Mouse (Mus musculus): ENCODE measurements around the gene Fbl. TPM values are rescaled to one million over a fixed set of nuclear protein-coding genes. Genes with fewer than 3 reads are reported as not detected.
"Not testable (repeated sequence)": the region's sequence is repeated elsewhere in the genome, so short reads cannot be mapped to it uniquely, and the experiment has no call there.

Gene Fbl
- polyA plus RNA-seq, 1 experiment from 2014 or later = 114 TPM

DNA sequence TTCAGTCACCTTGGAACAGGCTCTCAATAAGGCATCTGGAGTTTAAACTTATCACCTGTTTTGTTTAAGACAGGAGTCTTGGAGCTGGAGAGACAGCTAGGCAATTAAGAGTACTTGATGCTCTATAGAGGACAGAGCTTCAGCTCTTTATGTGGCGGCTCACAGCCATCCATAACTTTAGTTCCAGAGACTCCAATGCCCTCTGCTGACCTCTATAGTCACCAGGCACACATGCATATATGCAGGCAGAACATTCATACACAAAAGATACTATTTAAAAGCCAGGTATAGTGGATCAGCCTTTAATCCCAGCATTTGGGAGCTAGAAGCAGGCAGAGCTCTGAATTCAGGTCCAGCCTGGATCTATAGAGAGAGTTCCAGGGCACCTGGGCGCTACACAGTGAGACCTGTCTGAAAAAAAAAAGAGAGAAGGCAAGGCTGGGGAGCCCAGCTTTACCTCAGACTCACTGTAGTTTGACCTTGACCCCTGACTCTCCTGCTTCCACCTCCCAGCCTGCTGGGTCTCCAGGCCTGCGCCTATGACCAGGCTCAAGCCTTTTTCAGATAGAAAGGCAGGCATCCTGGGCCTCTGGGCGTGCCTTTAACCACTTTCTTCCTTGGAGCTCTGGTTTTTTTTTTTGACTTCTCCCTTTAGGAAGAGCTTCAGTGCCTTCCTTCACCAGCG is 26.0 kb downstream of the Fbl start:
- no peaks in the 10 kb centered on the region for H3K9me3 ChIP-seq (replicated peaks)
- 87% methylated on average over 5 of the region's 5 CpGs for WGBS
- no peaks in the 10 kb centered on the region for H3K4me1 ChIP-seq
- H3K4me2 ChIP-seq (replicated peaks) = no peak overlapping the region
- H3K4me3 ChIP-seq (replicated peaks) = no peak overlapping the region
- no peak for ATAC-seq (ENCODE audit: insufficient number of reproducible peaks, low FRiP score, low TSS enrichment, low read depth)
- no peak overlapping the region for H3K9ac ChIP-seq
- H3K27ac ChIP-seq (replicated peaks) = no peak overlapping the region
- no peaks in the 10 kb centered on the region for H3K27me3 ChIP-seq
- H3K36me3 ChIP-seq = peaks cover 55% of the 10 kb centered on the region

DNA sequence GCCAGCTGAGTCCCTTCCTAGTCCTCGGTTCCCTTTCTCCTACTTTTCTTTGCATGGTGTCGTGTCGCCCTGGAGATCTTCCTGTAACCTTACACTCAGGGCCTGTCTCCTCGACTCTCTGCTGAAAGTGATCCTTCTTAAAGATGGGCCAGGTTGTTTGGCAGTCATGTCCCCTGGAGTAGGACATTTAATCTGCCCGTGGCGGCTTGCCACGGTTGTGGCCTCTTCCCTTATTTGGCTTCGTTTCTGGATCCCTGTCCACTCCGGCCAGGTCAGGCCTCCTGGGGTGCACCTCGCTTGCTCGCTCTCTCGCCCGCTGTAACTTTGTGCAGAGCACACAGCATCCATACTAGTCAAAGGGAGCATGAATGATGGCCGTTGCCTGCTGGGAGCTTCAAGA is 27.0 kb downstream of the Fbl start:
- Histone ChIP-seq H3K4me1 (no peaks in the 10 kb centered on the region), H3K9ac (no peak overlapping the region), H3K4me2 (replicated peaks) (no peak overlapping the region), H3K27me3 (no peaks in the 10 kb centered on the region), H3K9me3 (replicated peaks) (no peaks in the 10 kb centered on the region), H3K27ac (replicated peaks) (no peak overlapping the region), H3K36me3 (peaks cover 46% of the 10 kb centered on the region), H3K4me3 (replicated peaks) (no peak overlapping the region)
- ATAC-seq (ENCODE audit: insufficient number of reproducible peaks, low FRiP score, low TSS enrichment, low read depth) = no peak
- 69% methylated on average over 14 of the region's 14 CpGs for WGBS

DNA sequence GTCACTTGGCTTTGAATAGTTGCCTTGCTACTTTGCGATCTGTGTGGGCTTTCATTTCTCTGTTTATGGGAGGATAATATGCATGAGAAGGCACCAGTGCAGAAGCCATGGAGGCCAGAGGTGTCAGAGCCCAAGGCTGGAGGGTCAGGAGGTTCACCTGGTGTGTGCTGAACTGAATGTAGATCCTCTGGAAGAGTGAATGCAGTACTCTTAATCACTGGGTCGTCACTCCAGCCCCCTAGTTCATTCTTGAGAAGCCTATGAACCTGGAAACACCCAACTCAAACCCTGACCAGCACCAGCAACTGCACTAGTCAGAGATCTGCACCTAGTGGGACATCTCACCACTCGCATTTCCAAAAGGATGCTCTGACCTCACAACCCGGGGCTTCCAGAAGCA is 29.5 kb downstream of the Fbl start:
- H3K9me3 ChIP-seq (replicated peaks) = no peaks in the 10 kb centered on the region
- no peaks in the 10 kb centered on the region for H3K4me1 ChIP-seq
- ATAC-seq (ENCODE audit: insufficient number of reproducible peaks, low FRiP score, low TSS enrichment, low read depth) = no peak
- H3K4me3 ChIP-seq (replicated peaks) = no peak overlapping the region
- H3K36me3 ChIP-seq = peaks cover 23% of the 10 kb centered on the region
- WGBS = 66% methylated on average over 4 of the region's 4 CpGs
- H3K4me2 ChIP-seq (replicated peaks) = no peak overlapping the region
- no peak overlapping the region for H3K27ac ChIP-seq (replicated peaks)
- H3K9ac ChIP-seq = no peak overlapping the region
- H3K27me3 ChIP-seq = no peaks in the 10 kb centered on the region

DNA sequence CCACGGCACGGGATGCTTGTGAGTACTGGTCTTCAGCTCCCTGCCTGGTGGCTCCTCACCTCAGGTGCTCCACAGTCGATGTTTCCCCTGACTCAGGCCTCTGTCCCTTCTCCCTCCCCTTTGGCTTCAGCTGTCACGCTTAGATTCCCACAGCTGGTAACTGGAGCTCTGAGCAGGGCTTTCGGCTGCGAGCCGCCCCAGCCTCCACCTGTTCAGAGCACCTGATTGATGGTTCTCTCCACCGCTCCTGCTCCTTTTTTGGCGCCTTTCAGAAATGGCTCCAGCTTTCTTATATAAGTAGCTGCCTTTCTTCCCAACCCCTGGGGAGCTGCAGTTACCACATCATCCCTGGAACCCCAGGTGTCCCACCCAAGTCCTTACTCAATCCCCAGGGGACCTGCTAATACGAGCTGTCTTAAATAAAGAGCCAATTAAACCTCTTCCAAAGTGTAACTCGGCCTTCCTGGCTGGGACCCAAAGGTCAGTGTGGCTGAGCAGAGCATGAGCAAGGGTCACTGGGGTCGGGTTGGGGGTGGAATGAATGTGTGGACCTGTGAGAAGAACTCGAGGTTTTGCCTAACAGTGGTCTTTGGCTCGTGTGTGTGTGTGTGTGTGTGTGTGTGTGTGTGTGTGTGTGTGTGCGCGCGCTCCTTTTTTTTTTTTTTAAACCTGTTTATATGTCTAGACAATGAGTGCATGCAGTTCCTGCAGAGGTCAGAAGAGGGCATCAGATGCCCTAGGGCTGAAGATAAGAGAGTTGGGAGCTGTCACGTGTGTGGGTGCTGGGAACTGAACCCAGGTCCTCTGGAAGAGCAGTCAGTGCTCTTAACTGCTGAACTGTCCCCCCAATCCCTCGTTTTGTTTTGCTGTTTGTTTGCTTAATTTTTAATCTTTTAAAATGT is 33.9 kb downstream of the Fbl start:
- Histone ChIP-seq H3K9ac (no peak overlapping the region), H3K4me3 (replicated peaks) (no peak overlapping the region), H3K27ac (replicated peaks) (no peak overlapping the region), H3K9me3 (replicated peaks) (no peaks in the 10 kb centered on the region), H3K36me3 (no peaks in the 10 kb centered on the region), H3K27me3 (no peaks in the 10 kb centered on the region), H3K4me2 (replicated peaks) (no peak overlapping the region), H3K4me1 (no peaks in the 10 kb centered on the region)
- WGBS = 61% methylated on average over 19 of the region's 19 CpGs
- ATAC-seq (ENCODE audit: insufficient number of reproducible peaks, low FRiP score, low TSS enrichment, low read depth) = peak; percentile 63

DNA sequence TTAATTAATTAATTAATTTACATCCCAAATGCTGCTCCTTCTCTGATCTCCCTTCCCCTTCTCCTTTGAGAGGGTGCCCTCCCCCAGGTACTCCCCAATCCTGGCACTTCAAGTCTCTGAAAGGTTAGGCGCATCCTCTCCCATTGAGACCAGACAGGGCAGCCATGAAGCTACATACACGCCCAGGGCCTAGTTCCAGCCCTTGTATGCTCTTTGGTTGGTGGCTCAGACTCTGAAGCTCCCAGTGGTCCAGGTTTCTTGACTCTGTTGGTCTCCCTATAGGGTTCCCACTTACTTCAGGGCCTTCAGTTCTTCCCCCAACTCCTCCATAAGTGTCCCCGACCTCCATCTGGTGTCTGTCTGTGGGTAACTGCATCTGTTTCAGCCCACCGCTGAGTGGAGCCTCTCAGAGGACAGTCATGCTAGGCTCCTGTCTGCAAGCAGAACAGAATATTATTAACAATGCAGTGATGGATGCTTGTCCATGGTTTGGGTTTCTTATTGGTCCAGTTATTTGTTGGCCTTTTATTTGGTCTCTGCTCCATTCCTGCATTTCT is 36.6 kb downstream of the Fbl start:
- H3K4me1 ChIP-seq = no peaks in the 10 kb centered on the region
- no peak overlapping the region for H3K27ac ChIP-seq (replicated peaks)
- H3K4me3 ChIP-seq (replicated peaks) = no peak overlapping the region
- H3K36me3 ChIP-seq = no peaks in the 10 kb centered on the region
- H3K4me2 ChIP-seq (replicated peaks) = no peak overlapping the region
- no peak for ATAC-seq (ENCODE audit: insufficient number of reproducible peaks, low FRiP score, low TSS enrichment, low read depth)
- H3K27me3 ChIP-seq = no peaks in the 10 kb centered on the region
- H3K9me3 ChIP-seq (replicated peaks) = no peaks in the 10 kb centered on the region
- WGBS = 71% methylated on average over 4 of the region's 4 CpGs
- no peak overlapping the region for H3K9ac ChIP-seq

DNA sequence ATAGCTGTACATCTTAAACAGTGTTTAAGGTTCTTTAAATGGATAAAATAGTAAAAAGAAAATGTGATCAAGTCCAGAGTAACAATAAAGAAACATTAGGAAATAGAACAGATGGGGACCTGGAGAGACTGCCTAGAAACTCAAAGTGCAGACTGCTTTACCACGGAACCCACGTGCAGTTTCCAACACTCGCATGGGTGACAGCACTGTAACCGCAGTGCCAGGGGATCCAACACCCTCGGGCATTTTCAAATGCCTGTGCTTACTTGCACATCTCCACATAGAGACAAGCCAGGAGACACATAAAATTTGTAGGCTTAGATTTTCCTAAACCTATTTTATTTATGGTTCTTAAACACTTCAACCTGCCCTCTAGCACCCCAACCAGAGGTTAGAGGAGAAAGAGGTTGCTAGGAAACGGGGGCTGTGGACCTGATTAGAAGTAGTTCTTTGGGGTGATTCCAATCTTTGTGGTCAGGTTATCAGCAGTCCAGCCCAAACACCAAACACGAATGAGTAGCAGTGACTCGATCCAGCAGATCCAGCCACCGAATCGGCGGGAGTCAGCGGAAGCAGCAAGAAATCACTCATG is 39.0 kb downstream of the Fbl start:
- Histone ChIP-seq H3K4me1 (no peaks in the 10 kb centered on the region), H3K4me2 (replicated peaks) (peak overlapping the region; percentile 52), H3K9ac (0 out of 2 replicates have a peak overlapping the region, but pooled peaks have one; percentile 26), H3K27ac (replicated peaks) (no peak overlapping the region), H3K27me3 (no peaks in the 10 kb centered on the region), H3K4me3 (replicated peaks) (peak overlapping the region; percentile 35), H3K9me3 (replicated peaks) (no peaks in the 10 kb centered on the region), H3K36me3 (no peaks in the 10 kb centered on the region)
- WGBS = 34% methylated on average over 12 of the region's 12 CpGs
- ATAC-seq (ENCODE audit: insufficient number of reproducible peaks, low FRiP score, low TSS enrichment, low read depth) = no peak

DNA sequence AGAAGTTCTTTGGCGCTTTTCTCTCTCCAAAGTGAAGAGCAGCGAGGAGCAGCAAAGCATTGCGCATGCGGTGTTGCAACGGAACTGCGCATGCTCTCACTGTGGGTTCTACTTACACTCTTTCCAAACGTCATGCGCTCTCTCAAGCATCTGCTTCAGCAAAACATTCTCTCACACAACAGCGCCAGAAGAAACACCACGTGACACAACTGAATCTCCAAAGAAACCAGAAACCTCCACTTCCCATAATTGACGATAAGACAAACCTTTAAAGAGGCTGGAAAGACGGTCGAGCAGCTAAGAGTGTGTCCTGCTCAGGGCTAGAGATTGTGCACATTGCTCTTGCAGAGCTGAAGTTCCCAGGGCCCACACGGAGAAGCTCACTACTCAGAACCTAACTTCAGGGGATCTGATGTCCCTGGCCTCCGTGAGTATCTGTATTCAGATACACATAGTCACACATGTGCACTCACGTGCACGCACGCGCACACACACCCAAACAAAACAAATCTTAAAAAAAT is 39.5 kb downstream of the Fbl start:
- Histone ChIP-seq H3K27me3 (no peaks in the 10 kb centered on the region), H3K9ac (0 out of 2 replicates have a peak overlapping the region, but pooled peaks have one; percentile 26), H3K4me3 (replicated peaks) (peak overlapping the region; percentile 35), H3K4me1 (no peaks in the 10 kb centered on the region), H3K9me3 (replicated peaks) (no peaks in the 10 kb centered on the region), H3K27ac (replicated peaks) (peak overlapping the region; percentile 34; the same call in 1 of the 2 replicates), H3K36me3 (no peaks in the 10 kb centered on the region), H3K4me2 (replicated peaks) (peak overlapping the region; percentile 52)
- no peak; the same call in 1 of the 2 replicates for ATAC-seq (ENCODE audit: insufficient number of reproducible peaks, low FRiP score, low TSS enrichment, low read depth)
- 45% methylated on average over 19 of the region's 19 CpGs for WGBS

DNA sequence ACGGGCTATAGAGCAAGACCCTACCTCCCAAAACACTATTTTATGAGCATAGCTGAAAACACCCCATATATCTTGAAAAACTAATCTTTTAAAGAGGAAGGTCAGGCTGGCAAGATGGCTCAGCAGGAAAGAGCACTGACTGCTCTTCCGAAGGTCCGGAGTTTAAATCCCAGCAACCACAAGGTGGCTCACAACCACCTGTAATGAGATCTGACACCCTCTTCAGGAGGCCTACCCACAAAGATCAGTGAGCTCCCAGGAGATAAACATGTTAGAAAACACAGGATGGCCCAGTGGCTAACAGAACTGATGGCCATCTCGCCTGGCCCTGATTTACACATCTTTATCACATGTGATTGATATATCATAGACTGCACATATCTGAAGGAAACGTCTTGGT is 41.2 kb downstream of the Fbl start:
- whole genome bisulfite sequencing = 47% methylated on average over 5 of the region's 5 CpGs
- no peaks in the 10 kb centered on the region for H3K4me1 ChIP-seq
- no peak overlapping the region for H3K27ac ChIP-seq (replicated peaks)
- H3K4me2 ChIP-seq (replicated peaks) = no peak overlapping the region
- H3K9me3 ChIP-seq (replicated peaks) = no peaks in the 10 kb centered on the region
- no peak overlapping the region for H3K9ac ChIP-seq
- H3K4me3 ChIP-seq (replicated peaks) = no peak overlapping the region
- no peak for ATAC-seq (ENCODE audit: insufficient number of reproducible peaks, low FRiP score, low TSS enrichment, low read depth)
- H3K27me3 ChIP-seq = no peaks in the 10 kb centered on the region
- no peaks in the 10 kb centered on the region for H3K36me3 ChIP-seq

DNA sequence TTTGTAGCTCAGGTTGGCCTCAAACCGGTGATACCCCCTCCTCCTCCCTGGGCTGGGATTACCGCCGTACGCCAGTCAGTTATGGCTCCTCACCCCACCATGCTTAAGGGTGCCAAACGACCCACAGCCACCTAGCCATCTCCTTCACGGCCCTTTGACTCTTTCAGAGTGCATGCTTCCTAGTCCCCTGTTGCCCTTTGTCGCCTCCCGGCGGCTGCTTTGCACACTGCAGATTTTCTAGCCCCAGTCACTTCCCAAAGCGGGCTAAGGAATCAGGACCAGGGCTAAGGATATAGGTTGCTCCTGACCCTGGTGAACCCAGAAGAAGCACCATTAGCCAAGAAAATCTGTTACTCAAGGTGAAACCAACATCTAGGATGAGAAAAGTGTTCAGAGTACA is 44.6 kb downstream of the Fbl start:
- no peak overlapping the region for H3K4me2 ChIP-seq (replicated peaks)
- WGBS = 34% methylated on average over 10 of the region's 10 CpGs
- no peak overlapping the region for H3K27ac ChIP-seq (replicated peaks)
- H3K4me3 ChIP-seq (replicated peaks) = no peak overlapping the region
- H3K4me1 ChIP-seq = no peaks in the 10 kb centered on the region
- no peak for ATAC-seq (ENCODE audit: insufficient number of reproducible peaks, low FRiP score, low TSS enrichment, low read depth)
- no peak overlapping the region for H3K9ac ChIP-seq
- H3K9me3 ChIP-seq (replicated peaks) = no peaks in the 10 kb centered on the region
- no peaks in the 10 kb centered on the region for H3K27me3 ChIP-seq
- no peaks in the 10 kb centered on the region for H3K36me3 ChIP-seq

DNA sequence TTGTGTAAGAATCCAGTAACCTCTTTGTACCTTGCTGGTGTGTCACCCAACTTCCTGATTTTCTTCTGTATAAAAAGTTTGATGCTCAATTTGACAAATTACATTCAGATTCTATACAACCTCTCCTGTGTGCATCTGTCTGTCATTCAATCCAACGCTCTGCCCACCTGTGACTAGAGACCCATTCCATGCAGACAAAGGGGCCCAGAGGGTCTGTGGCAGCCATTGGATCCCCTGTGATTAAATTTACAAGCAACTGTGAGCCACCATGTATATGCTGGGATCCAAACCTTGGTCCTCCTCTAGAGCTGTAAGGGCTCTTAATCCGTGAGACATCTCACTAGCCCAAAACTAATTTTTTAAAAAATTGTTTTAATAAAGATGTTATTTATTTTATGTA is 46.4 kb downstream of the Fbl start:
- H3K36me3 ChIP-seq; H3K4me1 ChIP-seq; H3K27me3 ChIP-seq; H3K27ac ChIP-seq (replicated peaks); H3K9ac ChIP-seq; H3K4me2 ChIP-seq (replicated peaks); H3K9me3 ChIP-seq (replicated peaks); H3K4me3 ChIP-seq (replicated peaks); ATAC-seq (ENCODE audit: insufficient number of reproducible peaks, low FRiP score, low TSS enrichment, low read depth): not testable (repeated sequence)
- 85% methylated on average over 2 of the region's 2 CpGs for whole genome bisulfite sequencing

DNA sequence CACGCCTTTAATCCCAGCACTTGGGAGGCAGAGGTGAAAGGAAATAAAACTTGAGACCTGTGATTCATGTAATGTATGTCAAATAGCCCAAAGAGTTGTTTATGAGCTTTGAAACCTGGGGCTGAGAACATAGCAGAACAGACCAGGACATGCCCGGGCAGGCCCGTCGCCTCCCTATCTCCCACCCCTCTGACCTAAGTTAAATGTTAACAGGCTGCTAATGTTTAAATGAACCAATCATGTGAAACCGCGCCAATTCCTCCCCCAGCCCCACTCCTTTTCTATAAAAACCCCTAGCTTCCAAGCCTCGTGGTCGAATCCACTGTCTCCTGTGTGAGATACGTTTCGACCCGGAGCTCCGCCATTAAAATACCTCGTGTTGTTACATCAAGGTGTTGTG is 48.3 kb downstream of the Fbl start:
- WGBS = 84% methylated on average over 11 of the region's 13 CpGs
- not testable (repeated sequence) for H3K36me3 ChIP-seq; H3K9ac ChIP-seq; ATAC-seq (ENCODE audit: insufficient number of reproducible peaks, low FRiP score, low TSS enrichment, low read depth); H3K9me3 ChIP-seq (replicated peaks); H3K27ac ChIP-seq (replicated peaks); H3K4me2 ChIP-seq (replicated peaks); H3K4me1 ChIP-seq; H3K27me3 ChIP-seq; H3K4me3 ChIP-seq (replicated peaks)

Measured in embryonic facial prominence, embryonic 15.5 days (tissue).